Mouse (Mus musculus) stomach, postnatal 0 days (tissue): ENCODE measurements at regions not wholly inside any gene's neighbourhood (a gene's known extent, or its start where the extent isn't known, plus 50 kb on each side); places are given as distances from the start of the nearest gene placed in this dataset.

Source experiments
- CTCF ChIP-seq: IDR thresholded peaks from 2 replicates; pipeline ENCODE4 v1.5.1; 2016; ENCODE audit warnings: antibody characterized with exemption, low read depth, mild to moderate bottlenecking, moderate library complexity
- EP300 ChIP-seq: optimal IDR thresholded peaks from 2 replicates; pipeline ENCODE3; 2016; ENCODE audit warnings: antibody characterized with exemption

DNA sequence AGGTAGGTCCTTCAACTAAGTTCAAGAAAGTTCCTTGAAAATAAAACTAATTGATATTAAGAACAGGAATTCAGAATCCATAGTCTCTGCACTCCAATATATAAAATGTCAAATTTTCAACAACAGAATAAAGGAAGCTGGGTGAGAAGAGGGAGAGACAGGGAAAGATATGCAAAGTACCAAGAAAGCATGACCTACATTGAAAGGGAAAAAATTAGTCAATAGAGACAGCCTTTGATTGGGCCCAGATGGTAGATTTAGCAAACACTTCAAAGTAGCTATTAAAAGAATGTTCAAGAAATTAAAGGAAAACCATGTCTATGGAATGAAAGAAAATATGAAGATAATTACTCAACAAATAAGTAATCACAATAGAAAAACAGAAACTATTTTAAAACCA lies 460.0 kb upstream of the 2610301B20Rik start:
- no peak for TF ChIP-seq CTCF
- TF ChIP-seq EP300 = no peak
